Mouse (Mus musculus) midbrain, embryonic 10.5 days (tissue): ENCODE data around the gene Flot1. TPM values are rescaled to one million over a fixed set of nuclear protein-coding genes. Genes with fewer than 3 reads are reported as not detected.

ENCODE experiments used
- DNase-seq: peaks from one replicate; pipeline ENCODE4 v3.0.0-alpha.2; 2017; ENCODE audit warnings: low spot score
- H3K27ac ChIP-seq: fragments of 300-500 bp; sonication (generic); replicated peaks from 2 replicates; pipeline ENCODE4 v1.5.1; 2016; ENCODE audit warnings: mild to moderate bottlenecking
- H3K27me3 ChIP-seq: fragments of 300-500 bp; sonication (generic); 2 replicates; pipeline ENCODE4 v1.6.1; 2016; ENCODE audit warnings: low read depth, mild to moderate bottlenecking; ENCODE audit not compliant: poor library complexity, severe bottlenecking
- H3K36me3 ChIP-seq: fragments of 300-500 bp; sonication (generic); 2 replicates; pipeline ENCODE4 v1.6.1; 2016; ENCODE audit warnings: mild to moderate bottlenecking, moderate library complexity
- H3K4me1 ChIP-seq: fragments of 300-500 bp; sonication (generic); 2 replicates; pipeline ENCODE4 v1.6.1; 2016
- H3K4me3 ChIP-seq: fragments of 300-500 bp; sonication (generic); 2 replicates; pipeline ENCODE4 v1.5.1; 2016; ENCODE audit warnings: mild to moderate bottlenecking, moderate library complexity
- H3K9me3 ChIP-seq: fragments of 300-500 bp; sonication (generic); replicated peaks from 2 replicates; pipeline ENCODE4 v1.6.1; 2016; ENCODE audit warnings: mild to moderate bottlenecking
- WGBS: fragments of 180-500 bp; shearing (Covaris S2); methylation state at CpG from one replicate; pipeline ENCODE4 v1.1.7; 2016; 5-methylcytosine and 5-hydroxymethylcytosine counted together
- polyA plus RNA-seq: library from polyadenylated mRNA; unstranded; fragments of >200 nt; fragmentation: Nextera tagmentation; extraction: Ambion mirVana; gene quantifications from 2 replicates; pipeline ENCODE4 v1.2.1, GENCODE M21; 2016

Flot1 gene
- polyA plus RNA-seq, 1 experiment from 2014 or later: 54.8 TPM

DNA sequence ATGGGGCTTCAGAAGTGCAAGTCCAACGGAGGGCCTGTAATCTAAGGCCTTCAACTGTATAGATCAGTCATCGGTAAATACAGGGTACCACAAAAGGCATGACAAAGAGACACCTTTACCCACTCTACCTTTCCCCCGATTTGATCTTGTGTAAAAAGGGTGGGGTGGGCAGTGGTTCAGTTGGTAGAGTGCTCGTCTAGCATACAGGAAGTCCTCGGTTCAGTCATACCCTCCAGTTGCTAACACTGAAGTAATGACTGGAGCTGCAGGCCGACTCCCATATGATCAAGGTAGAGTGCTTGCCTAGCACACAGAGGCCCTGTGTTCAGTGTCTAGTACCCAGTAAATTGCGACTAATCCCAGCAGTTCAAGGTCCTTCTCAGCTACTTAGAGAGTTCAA is 9.4 kb upstream of the Flot1 start:
- no peaks in the 10 kb centered on the region for H3K36me3 ChIP-seq
- DNase-seq: no peak

DNA sequence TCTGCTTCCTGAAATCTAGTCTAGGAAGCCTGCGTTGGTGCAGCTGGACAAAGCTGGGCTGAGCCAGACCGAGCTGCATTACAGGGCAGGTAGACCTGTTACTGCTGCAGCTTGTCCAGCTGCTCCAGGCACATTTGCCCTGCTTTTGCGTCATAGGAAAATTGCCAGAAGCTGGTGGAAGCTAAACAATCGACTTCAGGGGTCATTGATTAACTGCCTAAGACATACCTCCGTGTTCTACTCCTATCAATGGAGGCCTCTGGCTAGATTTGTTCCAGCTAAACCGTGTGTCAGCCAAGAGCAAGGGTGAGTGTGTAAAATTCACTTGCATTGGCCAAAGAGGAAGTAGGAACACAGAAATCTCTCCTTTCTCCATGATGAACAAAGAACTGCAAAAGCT is 8.4 kb upstream of the Flot1 start:
- Histone ChIP-seq H3K36me3 (no peaks in the 10 kb centered on the region), H3K27ac (no peak overlapping the region; the same call in 1 of the 2 replicates), H3K4me3 (no peak overlapping the region), H3K9me3 (no peaks in the 10 kb centered on the region), H3K4me1 (no peaks in the 10 kb centered on the region), H3K27me3 (peaks cover 26% of the 10 kb centered on the region)
- 80% methylated on average over 6 of the region's 6 CpGs for WGBS
- DNase-seq: no peak

More for the DNA sequence above, 9.4 kb upstream of the Flot1 start:
- 88% methylated on average over 7 of the region's 7 CpGs for WGBS
- Histone ChIP-seq H3K9me3 (no peaks in the 10 kb centered on the region), H3K27ac (no peak overlapping the region), H3K4me1 (no peaks in the 10 kb centered on the region), H3K4me3 (no peak overlapping the region), H3K27me3 (peaks cover 19% of the 10 kb centered on the region)

GRCm38 (mm10) chr17:35815836-35816235 is 7.2 kb upstream of the Flot1 start:
- H3K4me3 ChIP-seq: no peak overlapping the region
- 81% methylated on average over 7 of the region's 7 CpGs for WGBS
- H3K4me1 ChIP-seq: peaks cover 3% of the 10 kb centered on the region
- DNase-seq: no peak
- peaks cover 38% of the 10 kb centered on the region for H3K27me3 ChIP-seq
- no peaks in the 10 kb centered on the region for H3K9me3 ChIP-seq
- no peaks in the 10 kb centered on the region for H3K36me3 ChIP-seq
- H3K27ac ChIP-seq: no peak overlapping the region

DNA sequence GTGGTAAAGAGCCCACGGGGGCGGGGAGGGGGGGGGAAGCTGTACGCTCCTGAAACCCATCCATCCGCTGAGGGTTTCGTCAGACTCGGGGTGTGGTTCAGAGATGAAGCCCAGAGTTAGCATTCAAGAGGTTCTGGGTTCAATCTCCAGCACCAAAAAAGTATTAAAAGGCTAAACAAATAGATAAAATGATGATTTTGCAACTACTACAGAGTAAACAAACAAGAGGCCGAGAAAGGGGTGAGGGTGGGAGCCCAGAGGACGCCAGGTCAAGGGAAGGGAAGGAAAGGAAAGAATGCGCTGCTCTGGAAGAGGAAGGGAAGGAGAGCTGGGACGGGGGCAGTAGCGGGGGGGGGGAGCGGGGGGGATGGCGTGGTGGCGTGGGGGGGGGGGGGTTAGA is 6.3 kb upstream of the Flot1 start:
- Histone ChIP-seq H3K36me3 (no peaks in the 10 kb centered on the region), H3K4me3 (no peak overlapping the region), H3K9me3 (no peaks in the 10 kb centered on the region), H3K27me3 (peaks cover 46% of the 10 kb centered on the region), H3K4me1 (peaks cover 12% of the 10 kb centered on the region), H3K27ac (no peak overlapping the region)
- WGBS: 28% methylated on average over 13 of the region's 14 CpGs
- DNase-seq: no peak

- H3K27me3 ChIP-seq: peaks cover 52% of the 10 kb centered on the region
- H3K36me3 ChIP-seq: no peaks in the 10 kb centered on the region
- DNase-seq: no peak
- WGBS: 51% methylated on average over 10 of the region's 10 CpGs
- H3K9me3 ChIP-seq: no peaks in the 10 kb centered on the region
- H3K4me1 ChIP-seq: peaks cover 17% of the 10 kb centered on the region
- H3K27ac ChIP-seq: no peak overlapping the region
- H3K4me3 ChIP-seq: no peak overlapping the region
Measured at GRCm38 (mm10) chr17:35817226-35817625, 5.8 kb upstream of the Flot1 start.

GRCm38 (mm10) chr17:35820111-35820510 is 2.9 kb upstream of the Flot1 start:
- Histone ChIP-seq H3K4me3 (no peak overlapping the region), H3K36me3 (peaks cover 4% of the 10 kb centered on the region; the same call in 1 of the 2 replicates), H3K27ac (no peak overlapping the region), H3K9me3 (no peaks in the 10 kb centered on the region), H3K27me3 (peaks cover 52% of the 10 kb centered on the region), H3K4me1 (peaks cover 38% of the 10 kb centered on the region)
- DNase-seq: no peak
- WGBS: 81% methylated on average over 5 of the region's 5 CpGs

- Histone ChIP-seq H3K27ac (peak within 1 kb of the TSS; percentile 91), H3K36me3 (peaks cover 20% of the 10 kb centered on the region), H3K4me3 (peak within 1 kb of the TSS; percentile 77), H3K9me3 (no peaks in the 10 kb centered on the region), H3K27me3 (peaks cover 42% of the 10 kb centered on the region), H3K4me1 (peaks cover 38% of the 10 kb centered on the region)
- peak; percentile 74 for DNase-seq
- under 1% methylated on average over 62 of the region's 62 CpGs for WGBS
Measured at GRCm38 (mm10) chr17:35821439-35822430, 1.3 kb upstream of the Flot1 start, which contains the start of gene Ier3. TSS of gene Ier3 (plus strand) at chr17:35821684.

GRCm38 (mm10) chr17:35822564-35822963 is 466 bp upstream of the Flot1 start:
- Histone ChIP-seq H3K4me3 (peak overlapping the region; percentile 77), H3K36me3 (peaks cover 29% of the 10 kb centered on the region), H3K9me3 (no peaks in the 10 kb centered on the region), H3K27me3 (peaks cover 34% of the 10 kb centered on the region), H3K4me1 (peaks cover 38% of the 10 kb centered on the region), H3K27ac (peak overlapping the region; percentile 91)
- DNase-seq: no peak
- 2% methylated on average over 11 of the region's 11 CpGs for WGBS

DNA sequence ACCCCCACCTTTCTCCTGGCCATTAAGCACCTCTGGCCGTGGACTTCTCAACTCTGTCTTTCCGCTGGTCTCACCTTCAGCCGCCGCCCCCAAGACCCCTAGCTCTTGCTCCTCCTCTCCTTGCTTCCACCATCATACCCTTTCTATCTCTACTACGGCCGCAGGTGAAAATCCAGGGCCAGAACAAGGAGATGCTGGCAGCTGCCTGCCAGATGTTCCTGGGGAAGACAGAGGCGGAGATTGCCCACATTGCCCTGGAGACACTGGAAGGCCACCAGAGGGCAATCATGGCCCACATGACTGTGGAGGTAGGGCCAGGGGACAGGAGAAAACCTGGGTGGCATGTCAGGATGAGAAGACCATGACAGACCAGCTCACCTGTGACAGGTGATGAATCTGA is 1.4 kb downstream of the Flot1 start:
- peak overlapping the region; percentile 77 for H3K4me3 ChIP-seq
- H3K36me3 ChIP-seq: peaks cover 40% of the 10 kb centered on the region
- peaks cover 38% of the 10 kb centered on the region for H3K4me1 ChIP-seq
- no peaks in the 10 kb centered on the region for H3K9me3 ChIP-seq
- no peak for DNase-seq
- peaks cover 29% of the 10 kb centered on the region for H3K27me3 ChIP-seq
- 66% methylated on average over 7 of the region's 7 CpGs for WGBS
- peak overlapping the region; percentile 91; the same call in 1 of the 2 replicates for H3K27ac ChIP-seq

- Histone ChIP-seq H3K4me1 (peaks cover 47% of the 10 kb centered on the region), H3K36me3 (peaks cover 43% of the 10 kb centered on the region), H3K27me3 (peaks cover 20% of the 10 kb centered on the region), H3K9me3 (no peaks in the 10 kb centered on the region), H3K27ac (no peak overlapping the region), H3K4me3 (0 out of 2 replicates have a peak overlapping the region, but pooled peaks have one; percentile 77)
- DNase-seq: no peak
- 96% methylated on average over 13 of the region's 13 CpGs for WGBS
Measured at GRCm38 (mm10) chr17:35825109-35825850, 2.2 kb downstream of the Flot1 start.

DNA sequence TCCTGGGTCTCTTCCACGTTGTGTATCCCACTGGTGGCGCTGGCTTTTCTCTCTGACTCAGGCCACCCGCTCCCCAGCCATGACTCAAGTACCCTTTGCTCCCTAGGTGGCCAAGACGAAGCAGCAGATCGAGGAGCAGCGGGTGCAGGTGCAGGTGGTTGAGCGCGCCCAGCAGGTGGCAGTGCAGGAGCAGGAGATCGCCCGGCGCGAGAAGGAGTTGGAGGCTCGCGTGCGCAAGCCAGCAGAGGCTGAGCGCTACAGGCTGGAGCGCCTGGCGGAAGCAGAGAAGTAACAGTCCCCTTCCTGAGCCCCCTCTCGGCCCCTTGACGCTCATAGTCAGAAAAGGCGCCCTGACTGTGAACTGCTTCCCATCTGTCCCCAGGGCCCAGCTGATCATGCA is 6.7 kb downstream of the Flot1 start:
- 5% methylated on average over 21 of the region's 21 CpGs for WGBS
- H3K36me3 ChIP-seq: peaks cover 87% of the 10 kb centered on the region
- peaks cover 20% of the 10 kb centered on the region for H3K4me1 ChIP-seq
- H3K27ac ChIP-seq: 0 out of 2 replicates have a peak overlapping the region, but pooled peaks have one; percentile 10
- H3K4me3 ChIP-seq: peak overlapping the region; percentile 35
- no peaks in the 10 kb centered on the region for H3K9me3 ChIP-seq
- H3K27me3 ChIP-seq: no peaks in the 10 kb centered on the region
- DNase-seq: peak; percentile 85

DNA sequence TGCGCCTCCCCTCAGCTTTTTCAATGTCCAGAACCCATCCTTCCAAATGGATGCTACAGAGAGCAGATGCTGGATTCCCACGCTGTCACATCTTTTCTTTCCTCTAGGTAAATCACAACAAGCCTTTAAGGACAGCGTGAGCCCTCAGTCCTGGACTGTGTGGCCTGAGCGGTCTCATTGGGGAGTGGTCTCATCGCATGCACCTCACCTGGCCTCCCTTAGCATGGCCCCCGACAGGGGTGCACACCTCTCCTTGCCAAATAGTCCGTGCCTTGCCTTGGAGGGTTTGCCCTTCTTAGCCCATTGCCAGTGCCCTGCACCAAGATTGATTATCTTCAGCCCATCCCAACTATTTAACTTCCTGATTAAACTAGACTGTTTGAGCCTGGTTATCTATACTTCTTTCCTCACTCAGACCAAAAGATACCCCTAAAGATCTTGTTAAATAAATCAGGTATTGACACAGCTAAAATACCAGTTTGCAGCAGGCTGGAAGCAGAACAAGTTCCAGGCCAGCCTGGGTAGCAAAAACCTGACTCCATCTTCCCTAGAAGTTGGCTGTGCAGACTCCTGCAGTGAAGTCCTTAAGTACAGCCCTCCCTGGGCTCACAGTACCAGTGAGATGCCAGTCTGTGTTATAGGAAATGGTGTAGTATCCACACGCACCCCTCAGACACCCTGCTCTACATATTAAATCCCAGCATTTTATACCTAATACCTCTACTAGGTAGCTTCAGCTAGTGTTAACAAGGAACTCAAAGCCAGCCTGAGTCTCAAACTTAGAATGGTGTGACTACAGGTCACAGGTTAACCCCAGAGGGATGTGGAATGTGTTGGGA is 9.6 kb downstream of the Flot1 start:
- no peaks in the 10 kb centered on the region for H3K27me3 ChIP-seq
- H3K4me3 ChIP-seq: peak overlapping the region; percentile 16; the same call in 1 of the 2 replicates
- WGBS: 68% methylated on average over 8 of the region's 8 CpGs
- H3K27ac ChIP-seq: no peak overlapping the region
- H3K9me3 ChIP-seq: no peaks in the 10 kb centered on the region
- H3K4me1 ChIP-seq: peaks cover 38% of the 10 kb centered on the region
- no peak for DNase-seq
- peaks cover 81% of the 10 kb centered on the region for H3K36me3 ChIP-seq
